Mouse (Mus musculus) liver, postnatal 0 days (tissue): ENCODE measurements around the gene Utp11.

Experiments
- CTCF ChIP-seq: sonication (generic); IDR thresholded peaks from 2 replicates; pipeline ENCODE4 v1.5.1; 2016; ENCODE audit warnings: antibody characterized with exemption, low read depth
- EP300 ChIP-seq: IDR thresholded peaks from 2 replicates; pipeline ENCODE4 v1.6.1; 2016; ENCODE audit warnings: antibody characterized with exemption, low read depth, mild to moderate bottlenecking

- no peak for TF ChIP-seq CTCF
- no peak for TF ChIP-seq EP300
Observed at GRCm38 (mm10) chr4:124632856-124633255, 60.5 kb downstream of the Utp11 start.
